Mouse (Mus musculus): ENCODE measurements around the gene Prss38.

GRCm38 (mm10) chr11:59335942-59336341 is 39.5 kb downstream of the Prss38 start:
- TF ChIP-seq CTCF (IDR thresholded peaks at IDR 0.05; ENCODE audit: low read depth, low read length), result no peak
- no peak for TF ChIP-seq POLR2A (IDR thresholded peaks at IDR 0.05; ENCODE audit: borderline replicate concordance, low read depth, low read length)
